Mouse (Mus musculus): ENCODE measurements at regions not wholly inside any gene's neighbourhood (a gene's known extent, or its start where the extent isn't known, plus 50 kb on each side); places are given as distances from the start of the nearest gene placed in this dataset.

GRCm38 (mm10) chr9:26383996-26384395 lies 349.5 kb upstream of the B3gat1 start:
- Histone ChIP-seq H3K79me2 (ENCODE audit: control insufficient read depth, insufficient read depth) (no peaks in the 10 kb centered on the region), H3ac (ENCODE audit: control insufficient read depth, insufficient read length) (no peak overlapping the region), H3K4me3 (no peak overlapping the region), H3K27me3 (ENCODE audit: control insufficient read depth, insufficient read depth, insufficient read length) (no peaks in the 10 kb centered on the region), H3K36me3 (ENCODE audit: control insufficient read depth, insufficient read depth) (no peaks in the 10 kb centered on the region), H3K4me2 (ENCODE audit: low read depth) (no peak overlapping the region)
- TF ChIP-seq USF1 (IDR thresholded peaks at IDR 0.05; ENCODE audit: low read depth) (no peak), MAX (IDR thresholded peaks at IDR 0.05; ENCODE audit: low read depth) (no peak), POLR2AphosphoS2 (IDR thresholded peaks at IDR 0.05; ENCODE audit: insufficient read length, low read depth) (no peak)

GRCm38 (mm10) chr9:26398635-26399034 lies 334.9 kb upstream of the B3gat1 start:
- Histone ChIP-seq H3K27me3 (ENCODE audit: control insufficient read depth, insufficient read depth, insufficient read length) (no peaks in the 10 kb centered on the region), H3K4me2 (ENCODE audit: low read depth) (no peak overlapping the region), H3ac (ENCODE audit: control insufficient read depth, insufficient read length) (no peak overlapping the region), H3K79me2 (ENCODE audit: control insufficient read depth, insufficient read depth) (no peaks in the 10 kb centered on the region), H3K36me3 (ENCODE audit: control insufficient read depth, insufficient read depth) (no peaks in the 10 kb centered on the region), H3K4me3 (no peak overlapping the region)
- TF ChIP-seq MYOG (IDR thresholded peaks at IDR 0.05; ENCODE audit: control insufficient read depth in 1 of 3, insufficient read depth in 1 of 3, insufficient read length in 2 of 3, low read depth in 2 of 3) (no peak), TCF12 (IDR thresholded peaks at IDR 0.05; ENCODE audit: insufficient read depth, poor library complexity, severe bottlenecking) (no peak), REST (IDR thresholded peaks at IDR 0.05; ENCODE audit: insufficient read depth, insufficient read length) (no peak), E2F4 (IDR thresholded peaks at IDR 0.05; ENCODE audit: insufficient read depth) (no peak), MAX (IDR thresholded peaks at IDR 0.05; ENCODE audit: low read depth) (no peak), POLR2AphosphoS2 (IDR thresholded peaks at IDR 0.05; ENCODE audit: insufficient read length, low read depth) (no peak), SRF (IDR thresholded peaks at IDR 0.05; ENCODE audit: control insufficient read depth, insufficient read length, low read depth) (no peak), USF1 (IDR thresholded peaks at IDR 0.05; ENCODE audit: low read depth) (no peak), POLR2A (IDR thresholded peaks at IDR 0.05; ENCODE audit: insufficient read length, low read depth) (no peak), MYOD1 (IDR thresholded peaks at IDR 0.05; ENCODE audit: control insufficient read depth in 1 of 3, insufficient read length in 2 of 3, low read depth in 2 of 3) (no peak), CEBPB (IDR thresholded peaks at IDR 0.05; ENCODE audit: insufficient read depth, poor library complexity, severe bottlenecking) (no peak), TCF3 (IDR thresholded peaks at IDR 0.05; ENCODE audit: insufficient read length, low read depth) (no peak)

GRCm38 (mm10) chr9:26422897-26423823 lies 310.4 kb upstream of the B3gat1 start:
- Histone ChIP-seq H3K79me2 (ENCODE audit: control insufficient read depth, insufficient read depth) (no peaks in the 10 kb centered on the region), H3K27me3 (ENCODE audit: control insufficient read depth, insufficient read depth, insufficient read length) (no peaks in the 10 kb centered on the region), H3K4me2 (ENCODE audit: low read depth) (no peak overlapping the region), H3K36me3 (ENCODE audit: control insufficient read depth, insufficient read depth) (no peaks in the 10 kb centered on the region), H3ac (ENCODE audit: control insufficient read depth, insufficient read length) (no peak overlapping the region), H3K4me3 (no peak overlapping the region)
- TF ChIP-seq TCF3 (IDR thresholded peaks at IDR 0.05; ENCODE audit: insufficient read length, low read depth), result no peak
- TF ChIP-seq POLR2AphosphoS2 (IDR thresholded peaks at IDR 0.05; ENCODE audit: insufficient read length, low read depth), result no peak
- TF ChIP-seq SRF (IDR thresholded peaks at IDR 0.05; ENCODE audit: control insufficient read depth, insufficient read length, low read depth), result no peak
- TF ChIP-seq USF1 (IDR thresholded peaks at IDR 0.05; ENCODE audit: low read depth), result no peak

GRCm38 (mm10) chr9:26435507-26435906 lies 298.0 kb upstream of the B3gat1 start:
- Histone ChIP-seq H3K4me3 (no peak overlapping the region), H3ac (ENCODE audit: control insufficient read depth, insufficient read length) (no peak overlapping the region), H3K36me3 (ENCODE audit: control insufficient read depth, insufficient read depth) (no peaks in the 10 kb centered on the region), H3K27me3 (ENCODE audit: control insufficient read depth, insufficient read depth, insufficient read length) (no peaks in the 10 kb centered on the region), H3K79me2 (ENCODE audit: control insufficient read depth, insufficient read depth) (no peaks in the 10 kb centered on the region), H3K4me2 (ENCODE audit: low read depth) (no peak overlapping the region)
- TF ChIP-seq SRF (IDR thresholded peaks at IDR 0.05; ENCODE audit: control insufficient read depth, insufficient read length, low read depth) (no peak), MAX (IDR thresholded peaks at IDR 0.05; ENCODE audit: low read depth) (no peak), MYOG (IDR thresholded peaks at IDR 0.05; ENCODE audit: control insufficient read depth in 1 of 3, insufficient read depth in 1 of 3, insufficient read length in 2 of 3, low read depth in 2 of 3) (no peak), POLR2A (IDR thresholded peaks at IDR 0.05; ENCODE audit: insufficient read length, low read depth) (no peak), POLR2AphosphoS2 (IDR thresholded peaks at IDR 0.05; ENCODE audit: insufficient read length, low read depth) (no peak)

GRCm38 (mm10) chr9:26437244-26437643 lies 296.3 kb upstream of the B3gat1 start:
- H3ac ChIP-seq (ENCODE audit: control insufficient read depth, insufficient read length), result no peak overlapping the region
- no peak overlapping the region for H3K4me2 ChIP-seq (ENCODE audit: low read depth)
- no peaks in the 10 kb centered on the region for H3K27me3 ChIP-seq (ENCODE audit: control insufficient read depth, insufficient read depth, insufficient read length)
- no peak overlapping the region for H3K4me3 ChIP-seq
- H3K36me3 ChIP-seq (ENCODE audit: control insufficient read depth, insufficient read depth), result no peaks in the 10 kb centered on the region
- TF ChIP-seq MYOG (IDR thresholded peaks at IDR 0.05; ENCODE audit: control insufficient read depth in 1 of 3, insufficient read depth in 1 of 3, insufficient read length in 2 of 3, low read depth in 2 of 3) (no peak), MAX (IDR thresholded peaks at IDR 0.05; ENCODE audit: low read depth) (no peak), POLR2AphosphoS2 (IDR thresholded peaks at IDR 0.05; ENCODE audit: insufficient read length, low read depth) (no peak), TCF12 (IDR thresholded peaks at IDR 0.05; ENCODE audit: insufficient read depth, poor library complexity, severe bottlenecking) (no peak), CEBPB (IDR thresholded peaks at IDR 0.05; ENCODE audit: insufficient read depth, poor library complexity, severe bottlenecking) (no peak), TCF3 (IDR thresholded peaks at IDR 0.05; ENCODE audit: insufficient read length, low read depth) (no peak), POLR2A (IDR thresholded peaks at IDR 0.05; ENCODE audit: insufficient read length, low read depth) (no peak), USF1 (IDR thresholded peaks at IDR 0.05; ENCODE audit: low read depth) (no peak), SRF (IDR thresholded peaks at IDR 0.05; ENCODE audit: control insufficient read depth, insufficient read length, low read depth) (no peak), E2F4 (IDR thresholded peaks at IDR 0.05; ENCODE audit: insufficient read depth) (no peak), MYOD1 (IDR thresholded peaks at IDR 0.05; ENCODE audit: control insufficient read depth in 1 of 3, insufficient read length in 2 of 3, low read depth in 2 of 3) (no peak), REST (IDR thresholded peaks at IDR 0.05; ENCODE audit: insufficient read depth, insufficient read length) (no peak)
- H3K79me2 ChIP-seq (ENCODE audit: control insufficient read depth, insufficient read depth), result no peaks in the 10 kb centered on the region

Measured in myocyte (in vitro differentiated cells).